Mouse (Mus musculus): ENCODE measurements around the gene Hist1h2bq.

DNA sequence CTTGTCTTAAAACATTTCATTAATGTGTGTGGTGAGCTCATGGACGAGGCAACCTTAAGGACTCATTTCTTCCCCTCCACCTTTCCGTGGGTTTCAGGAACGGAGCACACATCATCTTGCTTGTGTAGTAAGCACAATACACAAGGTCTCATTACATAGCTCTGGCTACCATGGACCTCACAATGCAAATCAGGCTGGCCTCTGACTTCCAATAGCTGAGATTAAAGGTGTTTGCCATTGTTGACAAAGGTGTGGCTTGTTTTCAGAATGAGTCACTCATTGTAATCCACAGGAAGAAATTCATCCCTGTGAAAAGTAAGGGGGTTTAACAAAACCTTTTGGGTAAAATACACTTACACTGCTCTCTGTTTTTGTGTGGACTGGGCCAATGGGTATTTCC lies 18.5 kb upstream of the Hist1h2bq start:
- no peak for TF ChIP-seq POLR2A (IDR thresholded peaks at IDR 0.05; ENCODE audit: borderline replicate concordance, extremely low read depth, insufficient read depth, insufficient read length, poor library complexity, severe bottlenecking)
- TF ChIP-seq CTCF (IDR thresholded peaks at IDR 0.05; ENCODE audit: borderline replicate concordance, extremely low read depth, insufficient read depth, insufficient read length) = no peak

All from brain, embryonic 14.5 days (tissue).